Mouse (Mus musculus): ENCODE results near the gene Kdm7a.

Kdm7a gene

DNA sequence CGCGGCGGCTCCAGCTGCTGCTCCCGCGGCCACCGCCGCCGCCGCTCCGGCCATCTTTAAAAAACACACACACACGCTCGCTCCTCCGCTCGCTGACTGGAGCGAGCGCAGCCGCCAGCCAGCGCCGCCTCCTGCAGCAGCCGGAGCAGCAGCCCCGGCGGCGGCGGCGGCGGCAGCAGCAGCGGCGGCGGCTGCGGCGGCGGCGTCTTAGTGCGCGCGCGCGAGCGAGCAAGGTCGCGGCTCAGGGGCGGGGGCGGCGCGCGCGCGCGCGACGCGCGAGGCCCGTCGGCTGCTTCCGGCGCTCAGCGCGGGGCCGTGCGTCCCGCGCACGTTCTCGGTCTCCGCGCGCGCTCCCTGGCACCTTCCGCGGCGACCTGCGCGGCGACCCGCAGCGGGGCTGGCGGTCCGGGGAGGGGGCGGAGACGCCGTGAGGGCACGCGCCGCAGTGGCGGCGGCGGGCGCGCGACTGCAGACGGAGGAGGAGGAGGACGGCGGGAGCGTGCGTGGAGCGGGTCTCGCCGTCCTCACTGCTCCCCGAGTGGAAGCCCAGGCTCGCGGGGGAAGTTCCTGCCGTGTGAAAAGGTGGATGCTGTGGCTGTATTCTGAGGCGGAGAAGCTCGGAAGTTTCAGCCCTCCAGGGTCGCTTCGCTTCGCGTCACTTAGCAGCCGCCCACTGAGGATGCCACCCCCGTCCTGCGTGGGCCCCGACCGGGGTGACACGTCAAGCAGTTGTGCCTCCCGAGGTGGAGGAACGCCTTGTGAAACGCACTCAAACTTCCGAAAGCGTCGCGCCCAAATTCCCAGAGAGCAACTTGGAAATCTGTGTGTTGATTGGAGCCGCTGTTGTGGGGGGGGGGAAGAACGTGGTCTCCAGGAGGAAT lies at the start of gene Kdm7a:
Gene Kdm7a (minus strand): TSS at position 209 of the 881 bp plus-strand sequence.
- DNase-seq (ENCODE audit: low read depth, low spot score): peak; percentile 93

DNA sequence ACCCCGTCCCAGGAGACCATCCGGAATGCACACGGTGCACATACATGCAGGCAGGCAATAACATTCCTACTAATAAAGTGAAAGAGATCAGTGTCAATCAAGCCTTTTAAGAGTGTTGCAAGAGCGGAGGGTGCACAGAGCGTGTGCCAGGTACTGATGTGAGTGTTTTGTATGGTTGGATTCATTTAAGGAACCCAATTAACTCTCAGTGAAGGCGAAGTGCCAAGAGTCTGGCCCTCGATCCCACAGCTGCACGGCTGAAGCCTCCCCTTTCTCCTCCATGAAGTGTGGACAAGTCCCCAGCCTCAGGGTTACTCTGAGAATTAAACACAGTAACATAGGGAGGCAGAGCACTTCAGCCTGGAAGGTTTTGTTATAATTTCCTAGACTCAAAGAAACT lies 48.7 kb upstream of the Kdm7a start:
- DNase-seq (ENCODE audit: low read depth, low spot score): no peak

- DNase-seq (ENCODE audit: low read depth, low spot score): peak; percentile 28
Observed at GRCm38 (mm10) chr6:39250055-39250454, 43.5 kb upstream of the Kdm7a start.

DNA sequence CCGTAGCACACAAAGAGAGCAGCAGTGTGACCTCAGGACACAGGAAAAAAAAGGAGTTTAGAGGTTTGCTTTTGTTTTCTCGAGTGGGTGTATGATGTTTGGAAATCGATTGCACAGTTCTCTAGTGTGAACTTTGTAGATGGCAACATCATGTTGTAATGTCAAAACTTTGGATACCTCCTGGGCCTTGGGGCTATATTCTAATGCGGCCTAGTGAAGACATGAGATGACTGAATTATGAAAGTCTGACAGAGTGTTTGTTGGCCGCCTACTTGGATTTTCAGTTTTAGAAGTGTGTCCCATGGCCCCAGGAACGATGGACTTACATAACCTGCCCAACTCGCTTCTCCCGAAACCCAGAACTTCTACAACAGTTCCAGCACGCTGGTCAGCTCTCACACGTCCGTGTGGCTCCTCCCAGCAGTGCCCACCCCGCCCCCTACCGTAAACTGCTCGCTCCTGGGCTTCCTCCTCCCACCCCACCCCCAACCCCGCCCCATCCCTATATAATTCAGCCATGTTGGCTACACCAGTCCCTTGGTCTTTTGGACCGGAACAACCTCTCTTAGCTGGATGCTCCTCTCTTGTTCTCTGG lies 42.7 kb upstream of the Kdm7a start:
- peak; percentile 89 for DNase-seq (ENCODE audit: low read depth, low spot score)

DNA sequence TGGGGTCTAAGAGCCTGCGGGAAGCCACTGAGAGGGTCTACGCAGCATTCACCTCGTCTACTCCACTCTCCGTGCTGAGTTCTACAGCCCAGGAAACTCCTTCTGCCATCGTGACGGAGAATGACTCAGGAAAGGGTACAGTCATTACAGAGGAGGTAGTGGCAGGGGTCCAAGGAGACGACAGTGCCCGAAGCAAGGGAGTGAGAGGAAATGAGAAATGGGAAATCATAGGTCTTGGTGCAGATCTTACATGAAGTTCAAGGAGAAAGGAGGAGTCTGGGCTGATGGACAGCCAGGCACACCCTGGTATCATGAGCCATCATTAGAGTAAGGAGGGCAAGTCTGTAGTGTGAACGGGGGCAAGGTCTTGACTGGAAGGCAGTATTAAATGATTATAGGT lies 37.5 kb upstream of the Kdm7a start:
- no peak for DNase-seq (ENCODE audit: low read depth, low spot score)

DNA sequence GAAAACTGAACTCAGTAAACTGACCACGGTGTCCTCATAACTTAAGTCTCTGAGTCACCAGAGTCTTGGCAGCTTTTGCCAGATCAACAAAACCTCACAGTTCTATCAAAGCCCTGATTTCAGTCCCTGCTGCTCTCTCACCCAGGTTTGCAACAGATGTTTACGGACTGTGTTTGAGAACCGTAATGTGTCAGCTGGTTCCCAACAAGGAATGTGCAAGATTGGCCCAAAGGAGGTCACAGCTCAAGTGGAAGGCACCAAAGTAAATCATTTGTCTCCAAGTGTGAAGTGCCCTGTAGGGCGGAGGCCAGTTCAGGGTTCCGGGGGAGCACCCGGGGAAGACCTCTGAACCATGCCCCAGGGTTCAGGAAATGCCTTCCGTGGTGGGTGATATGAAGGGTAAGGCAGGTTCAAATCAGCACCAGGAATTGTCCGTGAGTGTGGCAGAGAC lies 36.9 kb upstream of the Kdm7a start:
- DNase-seq (ENCODE audit: low read depth, low spot score): no peak

- no peak for DNase-seq (ENCODE audit: low read depth, low spot score)
Observed at GRCm38 (mm10) chr6:39242718-39243471, 36.3 kb upstream of the Kdm7a start.

DNA sequence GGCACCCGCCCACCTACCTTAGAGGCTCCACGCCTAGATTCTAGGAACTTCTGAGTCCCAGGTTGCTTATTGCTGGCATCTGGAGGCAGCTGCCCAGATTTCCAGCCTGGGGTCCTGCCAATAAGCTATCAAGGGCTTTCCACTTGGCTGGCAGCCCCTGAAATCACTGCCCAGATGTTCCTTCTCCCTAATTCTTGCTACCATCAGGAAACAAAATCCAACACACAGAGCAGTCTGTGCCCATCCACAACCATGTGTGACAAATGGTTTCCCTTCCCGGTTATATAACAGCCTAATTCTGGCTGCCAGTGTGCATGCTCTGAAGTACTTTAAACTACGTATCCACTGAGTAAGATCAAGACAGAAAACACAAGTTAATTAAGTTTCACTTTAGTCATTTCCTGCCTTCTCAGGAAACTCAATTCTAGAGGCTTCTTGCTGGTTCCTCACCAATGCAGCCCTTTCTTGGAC lies 34.9 kb upstream of the Kdm7a start:
- no peak for DNase-seq (ENCODE audit: low read depth, low spot score)

GRCm38 (mm10) chr6:39240956-39241355 lies 34.4 kb upstream of the Kdm7a start:
- DNase-seq (ENCODE audit: low read depth, low spot score): no peak

DNA sequence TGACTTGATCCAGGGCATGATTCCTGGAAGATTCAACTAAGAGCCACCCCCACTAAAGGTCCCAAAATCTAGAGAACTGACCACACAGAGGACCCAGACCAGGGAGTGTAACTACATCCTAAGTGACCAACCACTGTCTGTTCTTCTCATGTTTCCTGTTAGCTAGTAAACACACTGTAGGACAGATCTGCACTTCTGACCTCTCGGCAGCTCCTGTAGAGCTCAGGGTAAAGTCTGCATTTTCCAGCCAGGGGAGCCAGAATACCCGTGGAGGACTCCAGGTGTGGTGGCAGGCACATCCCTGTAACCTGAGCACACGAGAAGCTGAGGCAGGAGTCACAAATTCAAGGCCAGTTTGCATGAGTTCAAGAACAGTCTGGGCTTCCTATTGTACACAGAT lies 31.3 kb upstream of the Kdm7a start:
- no peak for DNase-seq (ENCODE audit: low read depth, low spot score)

GRCm38 (mm10) chr6:39232617-39233016 lies 26.0 kb upstream of the Kdm7a start:
- DNase-seq (ENCODE audit: low read depth, low spot score): no peak

- no peak for DNase-seq (ENCODE audit: low read depth, low spot score)
Observed at GRCm38 (mm10) chr6:39230664-39231063, 24.1 kb upstream of the Kdm7a start.

DNA sequence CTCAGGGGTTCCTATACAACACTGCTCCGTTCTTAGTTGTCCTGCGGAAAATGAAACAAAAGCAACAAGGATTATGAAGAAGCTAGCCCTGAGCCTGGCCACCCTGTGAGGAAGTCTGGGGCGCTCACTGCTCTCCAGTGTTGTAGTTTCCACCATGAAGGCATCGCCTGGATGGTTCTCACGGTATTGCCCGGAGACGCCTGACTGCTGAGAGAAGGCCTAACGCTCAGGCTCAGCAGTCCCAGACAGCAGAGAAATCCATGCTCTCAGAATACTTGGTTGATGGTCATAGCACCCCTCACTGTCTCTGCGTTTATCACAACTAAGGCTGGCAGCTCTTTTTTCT lies 20.0 kb upstream of the Kdm7a start:
- peak; percentile 39 for DNase-seq (ENCODE audit: low read depth, low spot score)

DNA sequence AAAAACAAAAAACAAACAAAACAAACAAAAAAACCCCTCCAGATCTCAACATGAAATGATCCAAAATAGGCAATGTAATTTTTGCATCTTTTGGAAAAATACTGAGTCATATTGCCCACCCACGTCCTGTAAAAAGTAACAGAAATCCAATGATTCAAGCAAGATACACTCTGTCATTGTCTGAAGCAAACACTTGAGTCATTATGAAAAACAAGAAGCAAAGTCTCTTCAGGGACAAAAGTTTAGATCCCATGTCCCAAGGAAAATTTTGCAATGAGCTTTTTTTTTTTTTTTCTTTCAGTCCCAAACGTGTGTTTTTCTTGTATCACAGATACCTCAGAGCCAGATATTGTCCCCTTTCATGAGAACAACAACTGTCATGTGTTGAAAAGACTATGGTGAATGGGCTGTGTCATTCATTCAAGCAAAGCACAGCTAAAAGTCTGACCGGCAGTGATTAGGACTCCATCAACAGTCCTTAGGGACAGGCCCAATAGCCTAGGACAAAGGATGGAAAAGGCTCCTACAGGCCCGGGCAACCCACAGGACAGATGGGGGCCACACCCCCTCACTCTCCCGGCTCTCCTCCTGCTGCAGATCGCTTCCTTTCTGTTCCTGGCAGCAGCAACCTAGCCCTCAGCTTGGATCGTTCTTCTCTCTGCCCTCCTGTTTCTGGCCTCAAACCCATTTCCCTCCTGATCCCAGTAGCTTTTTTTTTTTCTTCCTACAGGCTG lies 19.5 kb upstream of the Kdm7a start:
- DNase-seq (ENCODE audit: low read depth, low spot score): peak; percentile 64

DNA sequence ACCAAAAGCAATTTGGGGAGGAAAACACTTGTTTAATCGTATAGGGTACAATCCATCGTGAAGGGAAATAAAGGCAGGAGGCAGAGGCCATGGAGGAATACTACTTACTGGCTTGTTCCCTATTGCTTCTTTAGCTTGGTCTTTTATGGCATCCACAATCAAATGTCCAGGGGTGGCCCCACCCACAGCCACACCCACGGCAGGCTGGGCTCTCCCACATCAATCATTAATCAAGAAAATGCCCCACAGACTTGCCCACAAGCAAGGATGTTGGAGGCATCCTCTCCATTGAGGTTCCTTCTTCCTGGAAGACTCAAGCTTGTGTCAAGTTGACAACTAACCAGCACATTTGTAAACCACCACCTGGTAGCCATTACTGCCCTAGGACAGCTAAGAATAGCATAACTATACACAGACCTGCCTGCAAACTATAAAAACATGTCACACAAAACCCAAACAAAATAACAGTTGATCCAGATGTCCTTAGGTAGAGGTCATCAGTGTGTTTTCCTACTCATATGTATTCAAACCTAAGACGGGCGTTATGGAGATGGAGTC lies 16.8 kb upstream of the Kdm7a start:
- no peak for DNase-seq (ENCODE audit: low read depth, low spot score)

DNA sequence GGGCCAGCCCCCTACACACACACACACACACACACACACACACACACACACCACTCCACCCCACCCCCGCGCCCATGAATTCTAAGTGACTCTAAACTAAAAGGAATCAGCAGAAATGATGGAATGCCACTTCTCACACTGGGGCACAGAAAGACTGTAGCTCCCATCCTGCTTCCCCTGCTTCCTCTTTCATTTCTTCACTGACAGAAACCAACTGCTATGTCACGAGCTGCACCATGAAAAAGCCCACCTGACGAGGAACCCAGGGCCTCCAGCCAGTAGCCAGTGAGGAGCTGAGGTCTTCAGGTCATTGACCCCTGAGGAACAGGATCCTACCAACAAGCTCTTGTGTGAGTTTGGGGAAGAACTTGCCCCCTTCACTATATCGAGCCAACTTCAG lies 15.9 kb upstream of the Kdm7a start:
- DNase-seq (ENCODE audit: low read depth, low spot score): no peak

- no peak for DNase-seq (ENCODE audit: low read depth, low spot score)
Observed at GRCm38 (mm10) chr6:39217961-39218360, 11.4 kb upstream of the Kdm7a start.

DNA sequence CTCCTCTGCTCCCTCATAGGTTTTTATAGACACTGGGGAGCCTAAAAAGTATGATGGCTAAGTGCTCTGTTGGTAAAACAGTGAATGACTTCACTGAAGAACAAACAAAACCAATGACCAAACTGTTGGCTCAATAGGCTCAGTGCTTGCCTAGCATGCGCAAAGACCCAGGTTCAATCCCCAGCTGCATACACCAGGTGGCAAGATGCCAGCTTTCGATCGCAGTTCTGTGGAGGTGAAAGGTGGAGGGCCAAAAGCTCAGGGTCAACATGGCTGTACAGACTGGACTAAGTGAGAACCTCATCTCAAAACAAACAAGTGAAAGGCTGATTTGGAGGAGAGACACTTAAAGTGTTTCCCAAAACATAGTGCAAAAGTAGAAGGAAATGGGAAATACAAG lies 10.5 kb upstream of the Kdm7a start:
- DNase-seq (ENCODE audit: low read depth, low spot score): no peak

- DNase-seq (ENCODE audit: low read depth, low spot score): no peak
Observed at GRCm38 (mm10) chr6:39214949-39215606, 8.5 kb upstream of the Kdm7a start.

DNA sequence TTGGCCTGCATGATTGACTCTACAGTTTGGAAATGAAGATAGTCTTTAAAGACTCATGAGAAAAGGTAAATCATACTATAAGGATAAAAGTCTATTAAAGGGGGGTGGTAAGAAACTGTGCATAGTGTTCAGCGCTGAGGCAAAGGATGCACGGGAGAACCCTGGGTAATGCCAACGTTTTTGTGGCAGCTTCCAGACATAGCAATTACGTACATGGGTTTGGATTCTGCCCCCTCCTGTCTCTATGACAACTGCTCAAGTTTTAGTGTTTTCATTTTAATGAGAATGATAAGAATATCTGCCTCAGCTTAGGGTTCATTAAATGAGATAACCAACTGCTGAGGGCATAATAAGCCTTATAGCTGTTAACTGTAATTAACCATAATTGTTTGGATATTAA lies 3.1 kb upstream of the Kdm7a start:
- DNase-seq (ENCODE audit: low read depth, low spot score): no peak

GRCm38 (mm10) chr6:39208181-39208580 lies 1.6 kb upstream of the Kdm7a start:
- DNase-seq (ENCODE audit: low read depth, low spot score): no peak

Measured in ZHBTc4 (cell line).